Mouse (Mus musculus): Measurements from ENCODE around the gene Fuz. TPM values are rescaled to one million over a fixed set of nuclear protein-coding genes. Genes with fewer than 3 reads are reported as not detected.
A peak's percentile ranks its signal among the peaks of the same experiment; 100 is the strongest.

Fuz gene
- total RNA-seq, 2 experiments from 2014 or later = 20.4 to 22.9 TPM

GRCm38 (mm10) chr7:44916191-44916590 is 20.3 kb downstream of the Fuz start:
- DNase-seq (ENCODE audit: low spot score in 2 of 2) = no peak
- intact Hi-C loops (cut with DNase I) = no loop called here

DNA sequence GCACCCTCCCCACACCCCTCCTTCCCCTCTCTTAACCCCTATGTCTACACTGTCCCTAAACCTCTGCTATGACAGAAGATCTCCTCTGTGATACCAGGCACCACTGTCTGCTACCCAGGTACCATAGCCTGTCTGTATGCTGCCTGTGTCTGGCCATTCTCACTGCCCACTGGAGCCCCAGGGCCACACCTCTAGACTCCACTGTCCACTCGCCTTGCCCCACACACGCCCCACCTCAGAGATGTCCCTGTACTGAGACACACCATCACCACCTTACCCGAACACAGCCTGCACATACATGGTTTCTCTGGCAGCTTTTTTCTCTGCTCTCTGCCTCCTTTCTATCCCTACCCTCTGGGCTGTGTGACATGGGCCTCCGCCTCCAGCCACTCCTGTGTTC is 21.0 kb downstream of the Fuz start:
- DNase-seq (ENCODE audit: low spot score in 2 of 2) = no peak
- intact Hi-C loops (cut with DNase I) = no loop called here

- no peak for DNase-seq (ENCODE audit: low spot score in 2 of 2)
- intact Hi-C loops (cut with DNase I) = no loop called here
Measured at GRCm38 (mm10) chr7:44918219-44918618, 22.3 kb downstream of the Fuz start.

DNA sequence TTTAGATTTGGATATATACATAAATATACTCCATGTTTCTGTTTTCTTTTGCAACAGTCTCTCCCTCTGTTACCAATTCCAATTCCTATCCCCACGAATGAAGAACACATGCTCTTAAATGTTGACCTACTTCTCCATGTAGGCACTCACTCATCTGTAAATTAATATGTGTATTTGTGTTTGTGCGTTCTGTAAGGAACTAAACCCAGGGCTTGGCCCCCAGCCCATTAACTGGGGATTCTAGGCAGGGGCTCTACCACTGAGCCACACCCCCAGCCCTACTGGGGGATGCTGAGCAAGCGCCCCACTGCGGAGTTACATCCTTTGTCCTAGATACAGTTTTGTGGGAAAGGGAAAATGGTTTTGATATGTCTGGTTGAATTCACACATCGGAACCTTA is 23.2 kb downstream of the Fuz start:
- no peak for DNase-seq (ENCODE audit: low spot score in 2 of 2)
- intact Hi-C loops (cut with DNase I) = no loop called here

DNA sequence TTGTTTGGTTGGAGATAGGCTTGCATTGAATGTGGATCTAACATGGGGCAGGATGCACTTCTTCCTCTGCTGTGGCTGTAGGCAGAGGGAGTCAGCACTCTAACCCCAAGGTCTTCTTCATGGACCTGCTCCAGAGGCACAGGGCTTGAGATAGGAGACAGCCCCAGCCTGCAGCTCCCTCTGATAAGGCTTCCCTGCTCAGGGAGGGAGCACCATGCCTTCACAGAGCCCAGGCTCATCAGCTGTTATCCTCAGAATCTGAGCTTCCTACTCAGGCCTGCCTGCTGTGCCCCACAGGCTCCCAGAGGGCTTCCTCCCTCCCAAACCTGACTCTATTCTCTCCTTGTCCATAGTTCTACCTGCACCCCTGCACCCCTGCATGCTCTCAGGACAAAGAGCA is 26.7 kb downstream of the Fuz start:
- DNase-seq (ENCODE audit: low spot score in 2 of 2) = no peak
- intact Hi-C loops (cut with DNase I) = no loop called here

GRCm38 (mm10) chr7:44925468-44925867 is 29.6 kb downstream of the Fuz start:
- peak in 1 of 2 experiments; percentile 72 for DNase-seq (ENCODE audit: low spot score in 2 of 2)
- intact Hi-C loops (cut with DNase I) = loop anchor here (5.0 kb wide), 1 partner anchor 47 kb away; the partner anchor contains the start of gene Cpt1c

- intact Hi-C loops (cut with DNase I) = loop anchor here (2.0 to 5.0 kb wide), 2 partner anchors 26 to 44 kb away; partner anchors contain the start of gene Cpt1c
Measured at GRCm38 (mm10) chr7:44928570-44928969, 32.7 kb downstream of the Fuz start.

GRCm38 (mm10) chr7:44929204-44930151 is 33.6 kb downstream of the Fuz start, which contains the start of gene Ap2a1:
Gene Ap2a1, minus strand, starts transcription at chr7:44929496.
- peak; percentile 99 to 100 for DNase-seq (ENCODE audit: low spot score in 2 of 2)
- intact Hi-C loops (cut with DNase I) = loop anchor here (2.0 to 5.0 kb wide), 2 partner anchors 25 to 43 kb away; partner anchors contain the start of gene Cpt1c

More at GRCm38 (mm10) chr7:44928570-44928969, 32.7 kb downstream of the Fuz start:
- DNase-seq (ENCODE audit: low spot score in 2 of 2) = no peak

DNA sequence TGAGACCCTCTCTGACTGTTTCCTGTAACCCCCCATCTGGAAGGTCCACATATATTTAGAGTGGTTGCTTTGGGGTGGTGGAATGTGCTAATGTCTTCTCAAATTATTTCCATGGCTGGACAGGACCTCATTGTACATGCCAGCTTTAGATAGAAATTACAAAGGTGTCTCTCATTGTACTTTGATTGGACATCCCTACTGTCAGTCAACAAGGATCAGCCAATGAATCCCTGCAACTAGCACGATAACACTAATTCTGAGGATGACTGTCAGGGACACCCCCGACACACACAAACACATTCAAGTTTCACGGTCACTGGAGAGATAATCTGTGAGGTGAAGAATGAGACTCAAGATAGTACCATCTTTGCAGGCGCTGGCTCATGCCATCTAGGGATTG is 42.8 kb downstream of the Fuz start:
- intact Hi-C loops (cut with DNase I) = no loop called here
- no peak for DNase-seq (ENCODE audit: low spot score in 2 of 2)

DNA sequence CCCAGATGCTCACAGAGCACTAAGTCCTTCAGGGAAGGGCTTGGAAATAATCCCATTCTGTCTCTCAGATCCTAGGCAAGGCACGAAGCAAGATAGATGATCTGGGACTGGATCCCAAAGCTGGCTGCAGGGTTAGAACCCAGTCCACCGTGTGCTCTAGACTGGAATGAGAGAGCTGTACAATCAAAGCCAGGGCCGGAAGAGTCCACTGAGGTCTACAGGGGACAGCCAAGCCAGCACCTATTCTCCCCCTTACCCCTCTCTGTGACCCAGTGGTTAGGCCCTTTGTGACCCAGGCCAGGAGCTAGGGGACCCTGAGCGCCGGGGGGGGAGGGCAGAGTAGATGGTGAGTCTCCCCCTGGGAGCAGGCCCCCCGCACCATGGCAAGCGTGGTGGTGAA is 47.0 kb downstream of the Fuz start, which contains the start of gene Tsks:
Gene Tsks, plus strand, starts transcription at position 301 of the 400 bp plus-strand sequence.
- no peak for DNase-seq (ENCODE audit: low spot score in 2 of 2)
- intact Hi-C loops (cut with DNase I) = no loop called here

GRCm38 (mm10) chr7:44949922-44950321 is 54.0 kb downstream of the Fuz start:
- DNase-seq (ENCODE audit: low spot score in 2 of 2) = no peak
- intact Hi-C loops (cut with DNase I) = no loop called here

GRCm38 (mm10) chr7:44951960-44952359 is 56.1 kb downstream of the Fuz start:
- DNase-seq (ENCODE audit: low spot score in 2 of 2) = no peak
- intact Hi-C loops (cut with DNase I) = no loop called here

Small RNA genes lying within 50 kb of the gene (microRNA-seq; reads per million reads assigned to microRNA genes)
- gene Mir707 = 0 reads per million in 2 experiments

Other genes starting within 250 kb of the Fuz start
- gene Myh14, start 225.2 kb upstream of the Fuz start, total RNA-seq (2021) = 10 to 100 TPM in 1 of 2 experiments, 1 to 10 TPM in 1; 8.8 to 14.5 TPM
- not detected for gene Izumo2, start 187.3 kb upstream of the Fuz start, total RNA-seq (2021)
- 10 to 100 TPM; 25.0 to 28.2 TPM for gene Vrk3, start 147.7 kb upstream of the Fuz start, total RNA-seq (2021)
- under 1 TPM; 0.37 to 0.38 TPM for gene Zfp473, start 145.0 kb upstream of the Fuz start, total RNA-seq (2021)
- gene Nup62, start 80.0 kb upstream of the Fuz start, total RNA-seq (2021) = 10 to 100 TPM; 33.0 to 37.1 TPM
- 1 to 10 TPM; 2.3 to 3.1 TPM for gene Il4i1, start 79.7 kb upstream of the Fuz start, total RNA-seq (2021)
- gene Atf5, start 79.4 kb upstream of the Fuz start, total RNA-seq (2021) = 10 to 100 TPM; 24.4 to 25.1 TPM
- gene Akt1s1, start 47.1 kb upstream of the Fuz start, total RNA-seq (2021) = 10 to 100 TPM; 80.8 to 81.1 TPM
- gene Tbc1d17, start 47.0 kb upstream of the Fuz start, total RNA-seq (2021) = 10 to 100 TPM; 48.3 to 58.7 TPM
- 10 to 100 TPM; 26.1 to 28.7 TPM for gene Pnkp, start 38.9 kb upstream of the Fuz start, total RNA-seq (2021)
- gene Ptov1, start 26.3 kb upstream of the Fuz start, total RNA-seq (2021) = 100 to 1,000 TPM; 263 to 271 TPM
- gene Med25, start 3.4 kb upstream of the Fuz start, total RNA-seq (2021) = 100 to 1,000 TPM in 1 of 2 experiments, 10 to 100 TPM in 1; 92.5 to 103 TPM
- gene Ap2a1, start 33.4 kb downstream of the Fuz start, total RNA-seq (2021) = 100 to 1,000 TPM; 381 to 392 TPM
- gene Tsks, start 47.1 kb downstream of the Fuz start, total RNA-seq (2021) = 1 to 10 TPM; 2.6 to 2.8 TPM
- 100 to 1,000 TPM in 1 of 2 experiments, 10 to 100 TPM in 1; 97.4 to 101 TPM for gene Cpt1c, start 78.8 kb downstream of the Fuz start, total RNA-seq (2021)
- gene Prmt1, start 90.5 kb downstream of the Fuz start, total RNA-seq (2021) = 100 to 1,000 TPM; 166 to 183 TPM
- gene Irf3, start 101.6 kb downstream of the Fuz start, total RNA-seq (2021) = 10 to 100 TPM; 26.7 to 30.4 TPM
- 1 to 10 TPM; 2.7 to 3.3 TPM for gene Bcl2l12, start 102.6 kb downstream of the Fuz start, total RNA-seq (2021)
- gene Scaf1, start 120.3 kb downstream of the Fuz start, total RNA-seq (2021) = 100 to 1,000 TPM; 153 to 162 TPM
- gene Rras, start 121.9 kb downstream of the Fuz start, total RNA-seq (2021) = 10 to 100 TPM; 11.4 to 13.0 TPM
- 10 to 100 TPM; 61.4 to 65.7 TPM for gene Prr12, start 156.8 kb downstream of the Fuz start, total RNA-seq (2021)
- 10 to 100 TPM; 52.4 to 54.1 TPM for gene Nosip, start 166.3 kb downstream of the Fuz start, total RNA-seq (2021)
- 1 to 10 TPM; 6.6 to 7.1 TPM for gene Prrg2, start 166.6 kb downstream of the Fuz start, total RNA-seq (2021)
- 1 to 10 TPM; 7.5 to 7.8 TPM for gene Rcn3, start 196.1 kb downstream of the Fuz start, total RNA-seq (2021)
- gene Fcgrt, start 207.8 kb downstream of the Fuz start, total RNA-seq (2021) = 10 to 100 TPM; 21.0 to 22.8 TPM
- gene Rps11, start 228.4 kb downstream of the Fuz start, total RNA-seq (2021) = 100 to 1,000 TPM; 402 to 406 TPM
- gene Rpl13a, start 232.7 kb downstream of the Fuz start, total RNA-seq (2021) = 100 to 1,000 TPM; 608 to 639 TPM
- gene Gm45713, start 240.2 kb downstream of the Fuz start, total RNA-seq (2021) = not detected
- gene Flt3l, start 240.4 kb downstream of the Fuz start, total RNA-seq (2021) = 1 to 10 TPM; 2.4 to 3.2 TPM

Measured in left cerebral cortex, postnatal 14 days (tissue).